Mouse (Mus musculus) midbrain, embryonic 15.5 days (tissue): ENCODE results near the gene Olig3. TPM values are rescaled to one million over a fixed set of nuclear protein-coding genes. Genes with fewer than 3 reads are reported as not detected.

Experiments
- ATAC-seq: fragments of 200-750 bp; cut with Nextera tagmentation; replicated peaks from 2 replicates; pipeline ENCODE4 v1.8.0; 2017; ENCODE audit warnings: moderate TSS enrichment
- H3K27ac ChIP-seq: fragments of 300-500 bp; sonication (generic); 2 replicates; pipeline ENCODE4 v1.5.1; 2015; ENCODE audit warnings: mild to moderate bottlenecking, inconsistent platforms
- H3K27me3 ChIP-seq: fragments of 300-500 bp; sonication (generic); replicated peaks from 2 replicates; pipeline ENCODE4 v1.6.1; 2015; ENCODE audit warnings: inconsistent platforms
- H3K36me3 ChIP-seq: fragments of 300-500 bp; sonication (generic); replicated peaks from 2 replicates; pipeline ENCODE4 v1.6.1; 2015; ENCODE audit warnings: inconsistent platforms
- H3K4me1 ChIP-seq: fragments of 300-500 bp; sonication (generic); 2 replicates; pipeline ENCODE4 v1.6.1; 2015; ENCODE audit warnings: inconsistent platforms
- H3K4me2 ChIP-seq: fragments of 300-500 bp; sonication (generic); 2 replicates; pipeline ENCODE4 v1.6.1; 2015; ENCODE audit warnings: inconsistent platforms, mild to moderate bottlenecking, moderate library complexity
- H3K4me3 ChIP-seq: fragments of 300-500 bp; sonication (generic); 2 replicates; pipeline ENCODE4 v1.5.1; 2015; ENCODE audit warnings: mild to moderate bottlenecking, inconsistent platforms
- H3K9ac ChIP-seq: fragments of 300-500 bp; sonication (generic); 2 replicates; pipeline ENCODE4 v1.6.1; 2015; ENCODE audit warnings: mild to moderate bottlenecking, inconsistent platforms
- H3K9me3 ChIP-seq: fragments of 300-500 bp; sonication (generic); 2 replicates; pipeline ENCODE4 v1.6.1; 2016; ENCODE audit warnings: inconsistent platforms
- WGBS: fragments of 180-500 bp; shearing (Covaris S2); methylation state at CpG from one replicate; pipeline ENCODE4 v1.1.7; 2015; ENCODE audit warnings: mixed read lengths; 5-methylcytosine and 5-hydroxymethylcytosine counted together
- polyA plus RNA-seq: library from polyadenylated mRNA; unstranded; fragments of >200 nt; fragmentation: Nextera tagmentation; extraction: Ambion mirVana; gene quantifications from 2 replicates; pipeline ENCODE4 v1.2.1, GENCODE M21; 2015

Olig3 gene
- polyA plus RNA-seq, 1 experiment from 2014 or later, result 2.7 TPM

GRCm38 (mm10) chr10:19352006-19352877 is 4.1 kb upstream of the Olig3 start:
- no peaks in the 10 kb centered on the region for H3K36me3 ChIP-seq
- no peak; the same call in 1 of the 2 replicates for ATAC-seq
- 1% methylated on average over 24 of the region's 24 CpGs for WGBS
- H3K9me3 ChIP-seq, result no peaks in the 10 kb centered on the region
- H3K4me2 ChIP-seq, result 0 out of 2 replicates have a peak overlapping the region, but pooled peaks have one; percentile 4
- H3K27me3 ChIP-seq, result peaks cover 78% of the 10 kb centered on the region
- H3K9ac ChIP-seq, result no peak overlapping the region
- H3K4me1 ChIP-seq, result peaks cover 12% of the 10 kb centered on the region
- no peak overlapping the region for H3K4me3 ChIP-seq
- H3K27ac ChIP-seq, result no peak overlapping the region

GRCm38 (mm10) chr10:19352878-19353301 is 3.4 kb upstream of the Olig3 start:
- Histone ChIP-seq H3K9ac (no peak overlapping the region), H3K4me2 (0 out of 2 replicates have a peak overlapping the region, but pooled peaks have one; percentile 4), H3K27ac (no peak overlapping the region), H3K4me3 (no peak overlapping the region), H3K4me1 (peaks cover 15% of the 10 kb centered on the region), H3K9me3 (no peaks in the 10 kb centered on the region), H3K27me3 (peaks cover 78% of the 10 kb centered on the region), H3K36me3 (no peaks in the 10 kb centered on the region)
- WGBS, result under 1% methylated on average over 16 of the region's 16 CpGs
- peak; percentile 22; the same call in 1 of the 2 replicates for ATAC-seq

GRCm38 (mm10) chr10:19353631-19354030 is 2.7 kb upstream of the Olig3 start:
- Histone ChIP-seq H3K27ac (no peak overlapping the region), H3K9me3 (no peaks in the 10 kb centered on the region), H3K4me3 (no peak overlapping the region), H3K4me2 (no peak overlapping the region), H3K27me3 (peaks cover 78% of the 10 kb centered on the region), H3K9ac (no peak overlapping the region), H3K4me1 (peaks cover 15% of the 10 kb centered on the region), H3K36me3 (no peaks in the 10 kb centered on the region)
- ATAC-seq, result no peak
- 7% methylated on average over 5 of the region's 5 CpGs for WGBS

- Histone ChIP-seq H3K9me3 (no peaks in the 10 kb centered on the region), H3K9ac (no peak overlapping the region), H3K4me3 (no peak overlapping the region), H3K27me3 (peaks cover 80% of the 10 kb centered on the region), H3K4me1 (peaks cover 15% of the 10 kb centered on the region), H3K36me3 (no peaks in the 10 kb centered on the region), H3K27ac (no peak overlapping the region), H3K4me2 (no peak overlapping the region)
- 8% methylated on average over 6 of the region's 6 CpGs for WGBS
- no peak for ATAC-seq
Measured at GRCm38 (mm10) chr10:19354146-19354545, 2.2 kb upstream of the Olig3 start.

GRCm38 (mm10) chr10:19355076-19355475 is 1.3 kb upstream of the Olig3 start:
- Histone ChIP-seq H3K27ac (no peak overlapping the region), H3K27me3 (peaks cover 86% of the 10 kb centered on the region), H3K9me3 (no peaks in the 10 kb centered on the region), H3K4me2 (no peak overlapping the region), H3K9ac (no peak overlapping the region), H3K36me3 (no peaks in the 10 kb centered on the region), H3K4me1 (peaks cover 15% of the 10 kb centered on the region), H3K4me3 (no peak overlapping the region)
- WGBS, result 6% methylated on average over 8 of the region's 8 CpGs
- ATAC-seq, result no peak

- Histone ChIP-seq H3K9me3 (no peaks in the 10 kb centered on the region), H3K27ac (no peak overlapping the region), H3K9ac (0 out of 2 replicates have a peak overlapping the region, but pooled peaks have one; percentile 9), H3K27me3 (peaks cover 95% of the 10 kb centered on the region), H3K4me1 (peaks cover 15% of the 10 kb centered on the region), H3K4me2 (peak overlapping the region; percentile 47), H3K36me3 (no peaks in the 10 kb centered on the region), H3K4me3 (peak overlapping the region; percentile 25)
- WGBS, result under 1% methylated on average over 63 of the region's 63 CpGs
- peak; percentile 56; the same call in 1 of the 2 replicates for ATAC-seq
Measured at GRCm38 (mm10) chr10:19356720-19357641, 648 bp downstream of the Olig3 start.

- 15% methylated on average over 5 of the region's 5 CpGs for WGBS
- Histone ChIP-seq H3K9ac (no peak overlapping the region), H3K4me1 (peaks cover 14% of the 10 kb centered on the region), H3K9me3 (no peaks in the 10 kb centered on the region), H3K4me2 (no peak overlapping the region), H3K27ac (no peak overlapping the region), H3K36me3 (no peaks in the 10 kb centered on the region), H3K27me3 (peaks cover 94% of the 10 kb centered on the region), H3K4me3 (no peak overlapping the region)
- no peak for ATAC-seq
Measured at GRCm38 (mm10) chr10:19357848-19358247, 1.5 kb downstream of the Olig3 start.

GRCm38 (mm10) chr10:19360446-19361300 is 4.3 kb downstream of the Olig3 start:
- 8% methylated on average over 3 of the region's 3 CpGs for whole genome bisulfite sequencing
- no peak for ATAC-seq
- no peak overlapping the region for H3K9ac ChIP-seq
- no peaks in the 10 kb centered on the region for H3K9me3 ChIP-seq
- H3K36me3 ChIP-seq, result no peaks in the 10 kb centered on the region
- H3K4me3 ChIP-seq, result no peak overlapping the region
- no peak overlapping the region for H3K27ac ChIP-seq
- no peak overlapping the region for H3K4me2 ChIP-seq
- H3K27me3 ChIP-seq, result peaks cover 83% of the 10 kb centered on the region
- H3K4me1 ChIP-seq, result peaks cover 15% of the 10 kb centered on the region

GRCm38 (mm10) chr10:19361539-19362293 is 5.4 kb downstream of the Olig3 start:
- Histone ChIP-seq H3K4me2 (no peak overlapping the region), H3K9ac (no peak overlapping the region), H3K36me3 (no peaks in the 10 kb centered on the region), H3K4me1 (peaks cover 14% of the 10 kb centered on the region), H3K4me3 (no peak overlapping the region), H3K9me3 (no peaks in the 10 kb centered on the region), H3K27me3 (peaks cover 78% of the 10 kb centered on the region), H3K27ac (no peak overlapping the region)
- WGBS, result 3% methylated on average over 23 of the region's 23 CpGs
- 0 out of 2 replicates have a peak, but pooled peaks have one; percentile 19 for ATAC-seq

GRCm38 (mm10) chr10:19362294-19362590 is 5.9 kb downstream of the Olig3 start:
- H3K27ac ChIP-seq, result no peak overlapping the region
- 2% methylated on average over 8 of the region's 8 CpGs for WGBS
- no peak overlapping the region for H3K4me2 ChIP-seq
- H3K27me3 ChIP-seq, result peaks cover 78% of the 10 kb centered on the region
- 0 out of 2 replicates have a peak, but pooled peaks have one; percentile 39 for ATAC-seq
- no peaks in the 10 kb centered on the region for H3K9me3 ChIP-seq
- no peaks in the 10 kb centered on the region for H3K36me3 ChIP-seq
- no peak overlapping the region for H3K9ac ChIP-seq
- H3K4me1 ChIP-seq, result peaks cover 8% of the 10 kb centered on the region
- H3K4me3 ChIP-seq, result no peak overlapping the region

- no peak overlapping the region for H3K27ac ChIP-seq
- peaks cover 71% of the 10 kb centered on the region for H3K27me3 ChIP-seq
- ATAC-seq, result no peak
- H3K4me1 ChIP-seq, result peaks cover 6% of the 10 kb centered on the region; the same call in 1 of the 2 replicates
- no peaks in the 10 kb centered on the region for H3K9me3 ChIP-seq
- no peak overlapping the region for H3K9ac ChIP-seq
- H3K4me2 ChIP-seq, result peak overlapping the region; percentile 36; the same call in 1 of the 2 replicates
- 1% methylated on average over 17 of the region's 17 CpGs for WGBS
- no peaks in the 10 kb centered on the region for H3K36me3 ChIP-seq
- H3K4me3 ChIP-seq, result peak overlapping the region; percentile 13; the same call in 1 of the 2 replicates
Measured at GRCm38 (mm10) chr10:19362861-19363260, 6.5 kb downstream of the Olig3 start.
